Mouse (Mus musculus) hindbrain, embryonic 15.5 days (tissue): Measurements from ENCODE around the gene Smarcb1. TPM values are rescaled to one million over a fixed set of nuclear protein-coding genes. Genes with fewer than 3 reads are reported as not detected.
"Not testable (repeated sequence)": the region's sequence is repeated elsewhere in the genome, so short reads cannot be mapped to it uniquely, and the experiment has no call there.

Source experiments
- ATAC-seq: fragments of 200-750 bp; cut with Nextera tagmentation; 2 replicates; pipeline ENCODE4 v1.8.0; 2017; ENCODE audit warnings: low read depth, moderate number of reproducible peaks, moderate TSS enrichment; ENCODE audit not compliant: low FRiP score
- H3K27ac ChIP-seq: fragments of 300-500 bp; sonication (generic); replicated peaks from 2 replicates; pipeline ENCODE4 v1.5.1; 2015; ENCODE audit warnings: mild to moderate bottlenecking, inconsistent platforms
- H3K27me3 ChIP-seq: fragments of 300-500 bp; sonication (generic); 2 replicates; pipeline ENCODE4 v1.6.1; 2015; ENCODE audit warnings: control low read depth, inconsistent platforms
- H3K36me3 ChIP-seq: fragments of 300-500 bp; sonication (generic); 2 replicates; pipeline ENCODE4 v1.6.1; 2015; ENCODE audit warnings: control low read depth, inconsistent platforms
- H3K4me1 ChIP-seq: fragments of 300-500 bp; sonication (generic); replicated peaks from 2 replicates; pipeline ENCODE4 v1.6.1; 2015; ENCODE audit warnings: control low read depth, inconsistent platforms
- H3K4me2 ChIP-seq: fragments of 300-500 bp; sonication (generic); 2 replicates; pipeline ENCODE4 v1.6.1; 2015; ENCODE audit warnings: moderate library complexity, mild to moderate bottlenecking, inconsistent platforms
- H3K4me3 ChIP-seq: fragments of 300-500 bp; sonication (generic); 2 replicates; pipeline ENCODE4 v1.5.1; 2015; ENCODE audit warnings: mild to moderate bottlenecking, inconsistent platforms
- H3K9ac ChIP-seq: fragments of 300-500 bp; sonication (generic); 2 replicates; pipeline ENCODE4 v1.6.1; 2015; ENCODE audit warnings: inconsistent platforms
- H3K9me3 ChIP-seq: fragments of 300-500 bp; sonication (generic); 2 replicates; pipeline ENCODE4 v1.6.1; 2016; ENCODE audit warnings: control low read depth, inconsistent platforms
- WGBS: fragments of 180-500 bp; shearing (Covaris S2); methylation state at CpG from one replicate; pipeline ENCODE4 v1.1.7; 2015; 5-methylcytosine and 5-hydroxymethylcytosine counted together
- polyA plus RNA-seq: library from polyadenylated mRNA; unstranded; fragments of >200 nt; fragmentation: Nextera tagmentation; extraction: Ambion mirVana; gene quantifications from 2 replicates; pipeline ENCODE4 v1.2.1, GENCODE M21; 2015

Gene Smarcb1
- polyA plus RNA-seq, 1 experiment from 2014 or later: 263 TPM

DNA sequence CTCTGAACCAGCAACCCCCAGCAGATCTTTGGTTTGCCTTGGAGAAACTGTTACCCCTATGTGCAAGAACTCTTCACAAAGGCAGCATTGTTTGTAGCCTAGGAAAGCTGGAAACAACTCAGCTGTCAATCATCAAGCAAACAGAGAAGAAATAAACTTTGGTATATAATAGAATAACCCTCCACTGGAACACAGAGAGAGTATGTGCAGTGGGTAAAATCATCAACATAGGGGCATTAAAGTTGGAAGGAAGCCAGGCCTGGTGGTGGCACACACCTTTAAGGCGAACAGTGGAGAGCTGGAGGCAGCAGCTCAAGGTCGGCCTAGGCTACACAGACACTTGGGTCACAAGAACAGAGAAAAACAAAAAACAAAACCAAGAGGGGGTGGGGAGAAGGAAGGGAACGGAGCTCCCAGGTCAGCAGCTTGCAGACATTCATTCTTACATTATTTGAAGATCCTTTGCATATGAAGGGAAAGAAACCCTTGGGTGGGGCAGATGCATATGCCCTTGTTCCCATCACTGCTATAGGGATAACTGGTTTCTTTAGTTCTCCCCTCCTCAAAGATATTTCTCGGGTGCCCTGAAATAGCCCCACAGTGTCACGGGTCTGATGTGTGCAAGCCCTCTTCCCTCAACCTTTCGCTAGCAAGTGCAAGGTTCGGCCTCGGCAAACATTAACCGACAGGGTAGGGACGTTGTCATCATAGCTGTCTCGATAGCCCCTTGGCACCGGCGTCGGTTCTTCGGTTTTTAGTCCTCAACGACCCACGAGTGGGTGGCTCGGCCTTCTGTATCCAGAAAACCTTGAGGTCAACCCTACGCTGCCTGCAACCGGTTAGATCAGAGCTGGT, 39.6 kb downstream of the Smarcb1 start:
- H3K36me3 ChIP-seq: no peaks in the 10 kb centered on the region
- peaks cover 17% of the 10 kb centered on the region for H3K4me1 ChIP-seq
- no peak for ATAC-seq
- no peak overlapping the region for H3K4me3 ChIP-seq
- H3K9ac ChIP-seq: no peak overlapping the region
- 13% methylated on average over 20 of the region's 20 CpGs for WGBS
- no peak overlapping the region for H3K4me2 ChIP-seq
- H3K27me3 ChIP-seq: no peaks in the 10 kb centered on the region
- H3K27ac ChIP-seq: 0 out of 2 replicates have a peak overlapping the region, but pooled peaks have one; percentile 47
- no peaks in the 10 kb centered on the region for H3K9me3 ChIP-seq

DNA sequence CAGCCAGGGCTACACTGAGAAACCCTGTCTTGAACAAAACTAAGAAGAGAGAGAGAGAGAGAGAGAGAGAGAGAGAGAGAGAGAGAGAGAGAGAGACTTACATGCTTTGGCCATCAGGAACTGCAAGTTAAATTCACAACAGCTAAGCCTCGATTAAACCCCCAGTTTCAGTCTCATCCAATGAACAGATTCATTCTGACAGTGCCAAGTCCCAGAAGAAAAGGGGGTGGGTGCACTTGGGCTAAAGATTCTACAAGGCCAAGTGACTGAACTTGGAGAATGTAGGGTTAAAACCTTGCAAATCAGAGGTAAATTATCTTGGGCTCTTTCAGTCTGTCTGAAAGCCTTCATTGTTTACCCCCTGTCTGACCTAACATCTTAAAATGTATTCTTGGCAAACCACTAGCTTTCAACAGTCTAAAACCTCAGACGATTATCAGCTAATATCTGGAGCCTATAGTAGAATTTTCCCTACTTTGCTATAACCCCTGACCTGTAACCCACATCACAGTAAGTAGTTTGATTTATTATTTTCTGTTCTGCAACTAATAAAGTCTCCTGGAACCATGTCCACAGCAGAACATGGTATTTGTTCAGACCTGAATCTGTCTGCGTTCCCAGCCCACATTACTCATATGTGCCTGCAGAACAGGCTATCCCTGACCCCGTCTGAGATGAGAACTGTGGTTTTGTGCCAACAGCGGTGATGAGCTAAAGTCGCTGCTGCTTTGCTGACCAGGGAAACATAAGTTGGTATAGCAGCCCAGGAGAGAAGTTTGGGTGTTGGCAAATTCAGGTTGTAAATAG, 40.4 kb downstream of the Smarcb1 start:
- H3K4me1 ChIP-seq: peaks cover 17% of the 10 kb centered on the region
- H3K9me3 ChIP-seq: no peaks in the 10 kb centered on the region
- H3K9ac ChIP-seq: no peak overlapping the region
- peak overlapping the region; percentile 47; the same call in 1 of the 2 replicates for H3K27ac ChIP-seq
- H3K4me3 ChIP-seq: no peak overlapping the region
- WGBS: 50% methylated on average over 6 of the region's 6 CpGs
- no peaks in the 10 kb centered on the region for H3K36me3 ChIP-seq
- H3K4me2 ChIP-seq: no peak overlapping the region
- H3K27me3 ChIP-seq: no peaks in the 10 kb centered on the region
- no peak for ATAC-seq

DNA sequence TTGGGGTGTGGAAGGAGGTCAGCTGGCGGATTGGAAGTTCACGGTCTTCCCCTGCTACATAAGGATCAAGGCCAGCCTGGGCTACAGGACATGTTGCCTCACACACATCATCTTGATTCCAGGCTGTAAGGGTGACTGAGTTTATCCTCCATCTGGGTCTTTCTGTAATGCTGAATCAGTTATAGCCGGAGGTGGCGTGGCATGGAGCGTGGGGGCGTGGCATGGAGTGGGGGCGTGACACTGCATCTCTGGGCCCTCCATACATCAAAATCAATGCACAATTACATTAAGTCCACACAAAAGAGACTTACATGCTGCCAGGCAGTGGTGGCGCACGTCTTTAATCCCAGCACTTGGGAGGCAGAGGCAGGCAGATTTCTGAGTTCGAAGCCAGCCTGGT, 41.1 kb downstream of the Smarcb1 start:
- no peak for ATAC-seq
- Histone ChIP-seq H3K9me3 (no peaks in the 10 kb centered on the region), H3K27me3 (no peaks in the 10 kb centered on the region), H3K27ac (no peak overlapping the region), H3K4me1 (peaks cover 17% of the 10 kb centered on the region), H3K9ac (no peak overlapping the region), H3K36me3 (no peaks in the 10 kb centered on the region), H3K4me3 (no peak overlapping the region), H3K4me2 (no peak overlapping the region)
- 91% methylated on average over 10 of the region's 10 CpGs for WGBS

DNA sequence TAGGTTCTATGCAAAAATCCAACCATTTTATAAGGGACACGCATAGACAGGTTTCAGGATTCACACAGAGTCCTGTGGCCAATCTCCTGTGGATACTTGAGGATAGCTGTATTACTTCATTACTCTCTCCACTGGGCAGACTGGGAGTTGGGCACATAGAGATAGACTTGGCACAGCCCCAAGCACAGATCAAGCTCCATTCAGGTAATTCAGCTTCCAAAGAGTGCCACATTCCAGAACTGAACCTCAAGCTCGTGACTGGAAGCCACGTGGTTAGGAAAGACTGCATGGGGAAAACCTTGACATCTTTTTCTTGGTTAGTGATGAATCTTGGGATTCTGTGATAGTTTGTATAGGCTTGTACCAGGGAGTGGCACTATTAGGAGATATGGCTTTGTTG, 42.6 kb downstream of the Smarcb1 start:
- Histone ChIP-seq H3K27me3 (no peaks in the 10 kb centered on the region), H3K4me3 (no peak overlapping the region), H3K9me3 (no peaks in the 10 kb centered on the region), H3K4me1 (peaks cover 20% of the 10 kb centered on the region), H3K27ac (no peak overlapping the region), H3K36me3 (no peaks in the 10 kb centered on the region), H3K4me2 (no peak overlapping the region), H3K9ac (no peak overlapping the region)
- 84% methylated on average over 3 of the region's 3 CpGs for WGBS
- ATAC-seq: no peak

DNA sequence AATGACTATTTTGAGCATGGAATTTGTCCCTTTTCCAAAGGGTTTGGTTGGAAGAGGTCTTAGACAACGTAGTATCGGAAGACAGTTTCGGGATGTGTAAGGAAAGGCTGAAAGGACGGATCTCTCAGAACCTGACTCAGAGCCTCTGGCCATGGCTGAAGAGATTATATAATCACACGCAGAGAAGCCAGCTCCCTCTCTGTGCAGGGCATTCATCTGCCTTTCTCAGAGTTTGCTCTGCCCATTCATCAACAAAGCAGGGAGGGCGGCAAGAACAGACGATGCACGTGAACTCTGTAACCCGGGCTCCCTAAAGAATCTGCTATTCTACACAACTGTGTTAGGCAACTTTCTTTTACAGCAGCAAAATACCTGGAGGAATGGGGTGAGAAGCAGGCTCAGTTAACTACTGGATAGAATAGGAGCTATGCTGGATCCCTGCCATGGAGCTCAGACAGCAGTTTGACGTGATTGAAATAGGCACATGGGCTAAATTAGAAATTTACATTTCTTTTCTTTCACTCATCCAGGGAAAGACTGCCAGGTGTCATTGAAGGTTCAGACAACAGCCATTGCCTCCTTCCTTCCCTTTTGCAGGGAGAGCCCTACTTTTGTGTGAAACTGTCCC, 47.8 kb downstream of the Smarcb1 start:
- H3K36me3 ChIP-seq: no peaks in the 10 kb centered on the region
- no peaks in the 10 kb centered on the region for H3K9me3 ChIP-seq
- 8% methylated on average over 10 of the region's 10 CpGs for WGBS
- H3K27ac ChIP-seq: peak overlapping the region; percentile 69
- peak; percentile 39; the same call in 1 of the 2 replicates for ATAC-seq
- no peaks in the 10 kb centered on the region for H3K27me3 ChIP-seq
- peaks cover 16% of the 10 kb centered on the region for H3K4me1 ChIP-seq
- H3K9ac ChIP-seq: peak overlapping the region; percentile 15
- H3K4me3 ChIP-seq: peak overlapping the region; percentile 35
- H3K4me2 ChIP-seq: peak overlapping the region; percentile 54

DNA sequence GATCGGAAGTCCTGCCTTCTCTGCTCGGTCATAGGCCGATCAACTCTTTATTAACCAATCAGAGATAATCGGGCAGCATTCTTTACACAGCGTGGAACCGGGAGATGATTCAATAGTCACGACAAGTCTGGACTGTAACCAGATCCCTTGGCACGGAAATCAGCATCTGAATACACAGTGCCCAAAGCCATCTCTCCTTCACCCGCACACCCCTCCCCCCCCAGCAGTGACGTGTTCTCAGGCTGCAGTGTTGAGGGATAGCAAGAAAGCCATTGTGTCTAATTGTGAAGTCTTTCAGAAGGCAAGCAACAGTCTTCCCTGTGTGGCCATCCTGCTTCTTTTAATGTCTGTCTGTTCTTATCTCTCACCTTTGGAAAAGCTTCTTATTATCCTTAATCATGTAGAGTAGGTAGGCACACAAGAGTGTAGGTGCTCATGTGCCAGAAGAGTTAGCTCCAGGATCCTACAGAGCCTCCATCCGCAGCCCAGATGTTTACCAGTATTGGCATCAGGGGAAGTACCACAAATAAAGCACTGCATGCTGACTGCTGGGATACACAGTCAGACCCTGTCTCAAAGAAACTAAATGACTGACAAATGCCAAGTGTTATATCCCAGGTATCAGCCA, 48.4 kb downstream of the Smarcb1 start:
- no peaks in the 10 kb centered on the region for H3K27me3 ChIP-seq

DNA sequence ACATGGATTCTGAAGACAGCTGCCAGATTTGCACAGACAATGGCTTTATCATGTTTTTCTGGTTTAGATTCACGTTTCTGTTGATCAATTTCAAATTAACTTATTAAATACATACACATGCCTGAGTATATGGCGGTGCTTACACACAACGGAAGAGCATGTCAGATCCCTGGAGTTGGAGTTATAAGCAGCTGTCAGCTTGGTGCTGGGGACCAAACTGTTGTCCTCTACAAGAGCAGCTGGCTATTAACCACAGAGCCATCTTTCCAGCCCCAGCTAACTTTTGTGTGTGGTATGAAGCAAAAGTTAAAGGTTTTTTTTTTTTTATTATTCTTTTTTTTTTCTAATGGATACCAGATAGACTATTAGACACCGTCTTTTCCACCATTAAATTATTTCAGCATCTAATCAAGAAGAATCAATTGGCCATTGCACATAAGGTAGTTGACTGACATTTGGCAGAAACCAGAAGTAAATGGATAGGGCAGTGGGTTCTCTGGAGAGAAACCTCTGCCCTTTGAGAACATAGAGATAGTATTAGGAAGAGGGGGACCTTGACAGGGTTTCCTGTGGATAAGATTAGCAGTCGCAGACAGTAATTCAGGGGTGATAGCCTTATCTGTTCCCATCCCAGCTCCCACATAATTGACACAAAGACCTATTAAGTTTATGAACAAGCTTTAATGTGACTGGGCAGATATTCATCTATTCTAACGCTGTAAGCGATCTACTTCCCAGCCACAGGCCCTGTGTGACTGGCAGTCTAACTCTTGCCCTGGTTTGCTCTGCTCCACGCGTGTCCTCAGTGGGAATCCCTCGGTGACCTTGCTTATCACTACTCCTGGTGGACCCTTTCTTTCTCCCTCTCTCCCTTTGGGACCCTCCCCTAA, 49.1 kb downstream of the Smarcb1 start:
- Histone ChIP-seq H3K27me3 (no peaks in the 10 kb centered on the region), H3K4me1 (peaks cover 16% of the 10 kb centered on the region), H3K27ac (peak overlapping the region; percentile 69), H3K9me3 (no peaks in the 10 kb centered on the region), H3K4me3 (peak overlapping the region; percentile 35), H3K36me3 (no peaks in the 10 kb centered on the region), H3K4me2 (peak overlapping the region; percentile 54), H3K9ac (peak overlapping the region; percentile 15; the same call in 1 of the 2 replicates)
- WGBS: 35% methylated on average over 10 of the region's 10 CpGs
- ATAC-seq: no peak; the same call in none of the 2 replicates

More for the DNA sequence above, 48.4 kb downstream of the Smarcb1 start:
- peak overlapping the region; percentile 54 for H3K4me2 ChIP-seq
- H3K27ac ChIP-seq: peak overlapping the region; percentile 69
- 0% methylated on average over 11 of the region's 11 CpGs for whole genome bisulfite sequencing
- H3K4me3 ChIP-seq: peak overlapping the region; percentile 35
- no peaks in the 10 kb centered on the region for H3K36me3 ChIP-seq
- peak; percentile 98 for ATAC-seq
- no peaks in the 10 kb centered on the region for H3K9me3 ChIP-seq
- peaks cover 16% of the 10 kb centered on the region for H3K4me1 ChIP-seq
- peak overlapping the region; percentile 15 for H3K9ac ChIP-seq

DNA sequence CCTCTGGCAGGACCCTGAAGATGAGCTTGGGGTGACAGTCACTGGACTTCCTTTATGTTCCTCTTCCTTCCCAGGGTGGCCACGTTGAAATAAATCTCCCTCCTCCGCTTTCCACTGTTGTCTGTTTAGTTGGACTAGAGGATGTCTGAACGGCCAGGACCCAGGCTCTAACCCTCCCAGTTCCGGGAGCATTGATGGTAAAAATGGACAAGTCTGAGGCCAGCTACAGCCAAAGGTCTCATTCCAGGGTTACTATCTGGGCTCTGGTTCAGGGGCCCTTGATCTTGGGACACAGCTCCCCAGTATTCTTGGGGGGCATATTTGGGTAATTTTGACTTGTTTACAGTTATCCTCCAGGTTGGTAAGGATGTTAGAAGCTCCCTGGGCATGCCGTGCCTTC, 59.8 kb downstream of the Smarcb1 start:
- no peak overlapping the region for H3K4me3 ChIP-seq
- WGBS: 46% methylated on average over 5 of the region's 5 CpGs
- peaks cover 33% of the 10 kb centered on the region for H3K4me1 ChIP-seq
- H3K4me2 ChIP-seq: no peak overlapping the region
- no peak overlapping the region for H3K9ac ChIP-seq
- H3K36me3 ChIP-seq: peaks cover 4% of the 10 kb centered on the region; the same call in 1 of the 2 replicates
- H3K9me3 ChIP-seq: no peaks in the 10 kb centered on the region
- no peak for ATAC-seq
- H3K27me3 ChIP-seq: no peaks in the 10 kb centered on the region
- H3K27ac ChIP-seq: no peak overlapping the region

DNA sequence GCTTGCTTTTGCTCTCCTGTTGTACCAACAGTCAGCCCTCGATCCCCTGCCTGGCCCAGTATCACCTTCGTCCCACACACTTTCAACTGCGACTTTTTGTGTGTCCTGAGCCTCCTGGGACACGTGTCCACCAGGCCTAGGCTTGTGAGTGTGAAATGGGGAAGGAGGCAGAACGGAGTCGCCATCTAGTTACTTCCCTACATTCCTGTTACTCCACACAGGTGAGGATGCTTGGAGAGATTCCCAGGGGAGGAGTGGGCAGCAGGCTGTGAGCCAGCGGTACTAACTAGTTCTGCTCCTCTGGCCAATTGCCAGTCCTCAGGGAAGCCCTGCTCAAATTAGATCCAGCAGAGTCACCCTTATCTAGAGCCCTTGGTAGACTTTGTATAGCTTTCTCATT, 60.7 kb downstream of the Smarcb1 start:
- ATAC-seq: no peak
- H3K4me3 ChIP-seq: peak overlapping the region; percentile 90; the same call in 1 of the 2 replicates

DNA sequence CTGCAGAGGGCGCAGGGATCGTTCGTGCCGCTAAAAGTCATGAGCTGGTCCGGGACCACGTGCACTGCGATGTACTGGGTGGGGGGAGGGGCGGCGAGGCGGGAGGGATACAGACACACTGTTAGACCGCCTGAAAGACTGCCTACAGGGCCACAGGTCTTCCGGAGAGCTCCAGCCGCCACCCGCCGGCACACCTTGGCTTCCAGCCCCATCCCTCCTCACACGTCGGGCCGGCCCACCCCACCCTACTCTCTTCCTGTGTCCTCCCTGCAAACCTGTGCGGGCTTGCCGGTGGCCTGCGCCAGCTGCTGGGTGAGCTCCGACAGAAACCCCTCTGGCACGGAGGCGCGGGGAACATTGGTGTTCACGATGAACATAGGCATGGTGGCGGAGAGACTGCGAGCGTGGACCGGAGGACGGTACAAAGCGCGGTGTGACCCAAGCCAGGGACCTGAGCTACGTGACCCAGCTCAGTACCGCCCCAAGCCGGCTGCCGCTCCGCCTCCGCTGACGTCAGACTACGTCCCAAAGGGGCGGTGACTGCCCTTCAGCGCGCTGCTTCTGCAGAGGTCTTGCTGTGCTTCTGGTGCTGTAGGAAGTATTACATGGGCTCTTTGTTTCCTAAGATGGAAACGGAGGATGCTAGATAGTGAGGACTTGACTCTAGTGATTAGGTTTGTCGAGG, 61.5 kb downstream of the Smarcb1 start, which contains the start of gene Mif:
Gene Mif, minus strand, starts transcription at position 455 of the 685 bp plus-strand sequence.
- not testable (repeated sequence) for H3K36me3 ChIP-seq, H3K27me3 ChIP-seq, H3K9me3 ChIP-seq
- Histone ChIP-seq H3K9ac (peak within 1 kb of the TSS; percentile 95), H3K4me2 (peak within 1 kb of the TSS; percentile 57), H3K4me3 (peak within 1 kb of the TSS; percentile 90), H3K27ac (peak within 1 kb of the TSS; percentile 97), H3K4me1 (peaks cover 33% of the 10 kb centered on the region)
- under 1% methylated on average over 45 of the region's 46 CpGs for WGBS
- peak; percentile 94 for ATAC-seq

More for the DNA sequence above, 60.7 kb downstream of the Smarcb1 start:
- no peaks in the 10 kb centered on the region for H3K27me3 ChIP-seq
- H3K4me2 ChIP-seq: peak overlapping the region; percentile 57
- H3K9me3 ChIP-seq: no peaks in the 10 kb centered on the region
- peaks cover 4% of the 10 kb centered on the region; the same call in 1 of the 2 replicates for H3K36me3 ChIP-seq
- peak overlapping the region; percentile 97 for H3K27ac ChIP-seq
- 0 out of 2 replicates have a peak overlapping the region, but pooled peaks have one; percentile 95 for H3K9ac ChIP-seq
- 22% methylated on average over 7 of the region's 7 CpGs for WGBS
- peaks cover 33% of the 10 kb centered on the region for H3K4me1 ChIP-seq
